Mouse (Mus musculus) neural tube, embryonic 14.5 days (tissue): ENCODE measurements around the gene Dcdc2a. TPM values are rescaled to one million over a fixed set of nuclear protein-coding genes. Genes with fewer than 3 reads are reported as not detected.

ENCODE experiments used
- ATAC-seq: fragments of 200-750 bp; cut with Nextera tagmentation; 2 replicates; pipeline ENCODE4 v1.8.0; 2017; ENCODE audit warnings: low read depth, mild to moderate bottlenecking, moderate TSS enrichment, moderate library complexity
- H3K27ac ChIP-seq: fragments of 300-500 bp; sonication (generic); 2 replicates; pipeline ENCODE4 v1.5.1; 2014; ENCODE audit warnings: low read depth, mild to moderate bottlenecking, control low read depth, low read length, moderate library complexity, mixed read lengths
- H3K27me3 ChIP-seq: fragments of 300-500 bp; sonication (generic); 2 replicates; pipeline ENCODE4 v1.6.1; 2014; ENCODE audit warnings: low read length; ENCODE audit not compliant: control insufficient read depth, insufficient read depth
- H3K36me3 ChIP-seq: fragments of 300-500 bp; sonication (generic); 2 replicates; pipeline ENCODE4 v1.6.1; 2014; ENCODE audit warnings: low read length, mixed read lengths; ENCODE audit not compliant: control insufficient read depth, insufficient read depth
- H3K4me1 ChIP-seq: fragments of 300-500 bp; sonication (generic); 2 replicates; pipeline ENCODE4 v1.6.1; 2014; ENCODE audit warnings: low read length; ENCODE audit not compliant: control insufficient read depth, insufficient read depth
- H3K4me2 ChIP-seq: fragments of 300-500 bp; sonication (generic); 2 replicates; pipeline ENCODE4 v1.6.1; 2014; ENCODE audit warnings: mild to moderate bottlenecking, low read depth, low read length, control low read depth
- H3K4me3 ChIP-seq: fragments of 300-500 bp; sonication (generic); 2 replicates; pipeline ENCODE4 v1.5.1; 2014; ENCODE audit warnings: low read depth, low read length, control low read depth, mixed read lengths
- H3K9ac ChIP-seq: fragments of 300-500 bp; sonication (generic); replicated peaks from 2 replicates; pipeline ENCODE4 v1.6.1; 2014; ENCODE audit warnings: low read depth, mild to moderate bottlenecking, control low read depth, low read length, mixed read lengths
- H3K9me3 ChIP-seq: fragments of 300-500 bp; sonication (generic); 2 replicates; pipeline ENCODE4 v1.6.1; 2016; ENCODE audit warnings: low read length; ENCODE audit not compliant: control insufficient read depth
- WGBS: fragments of 180-500 bp; shearing (Covaris S2); extraction: QIAGEN DNeasy Blood & Tissue Kit; methylation state at CpG from one replicate; pipeline ENCODE4 v1.1.7; 2014; 5-methylcytosine and 5-hydroxymethylcytosine counted together
- polyA plus RNA-seq: library from polyadenylated mRNA; unstranded; fragments of >200 nt; fragmentation: Nextera tagmentation; extraction: Ambion mirVana; gene quantifications from 2 replicates; pipeline ENCODE4 v1.2.1, GENCODE M21; 2014

Dcdc2a gene
- polyA plus RNA-seq, 1 experiment from 2014 or later: 2.0 TPM

GRCm38 (mm10) chr13:25199916-25200315, 144.1 kb downstream of the Dcdc2a start:
- no peak for ATAC-seq
- WGBS: 67% methylated on average over 3 of the region's 3 CpGs

GRCm38 (mm10) chr13:25206950-25207349, 151.1 kb downstream of the Dcdc2a start:
- 90% methylated on average over 5 of the region's 5 CpGs for WGBS
- H3K4me2 ChIP-seq: no peak overlapping the region
- H3K27me3 ChIP-seq: no peaks in the 10 kb centered on the region
- H3K27ac ChIP-seq: no peak overlapping the region
- H3K4me1 ChIP-seq: no peaks in the 10 kb centered on the region
- no peak for ATAC-seq
- H3K9ac ChIP-seq: no peak overlapping the region
- no peak overlapping the region for H3K4me3 ChIP-seq
- H3K9me3 ChIP-seq: no peaks in the 10 kb centered on the region
- H3K36me3 ChIP-seq: no peaks in the 10 kb centered on the region

More at GRCm38 (mm10) chr13:25199916-25200315, 144.1 kb downstream of the Dcdc2a start:
- H3K36me3 ChIP-seq: no peaks in the 10 kb centered on the region
- H3K4me2 ChIP-seq: no peak overlapping the region
- H3K9ac ChIP-seq: no peak overlapping the region
- H3K4me1 ChIP-seq: no peaks in the 10 kb centered on the region
- H3K27me3 ChIP-seq: no peaks in the 10 kb centered on the region
- H3K27ac ChIP-seq: no peak overlapping the region
- no peaks in the 10 kb centered on the region for H3K9me3 ChIP-seq
- no peak overlapping the region for H3K4me3 ChIP-seq

- no peaks in the 10 kb centered on the region for H3K27me3 ChIP-seq
- H3K9me3 ChIP-seq: no peaks in the 10 kb centered on the region
- no peaks in the 10 kb centered on the region for H3K4me1 ChIP-seq
- no peak for ATAC-seq
- no peaks in the 10 kb centered on the region for H3K36me3 ChIP-seq
- H3K4me2 ChIP-seq: no peak overlapping the region
- H3K4me3 ChIP-seq: no peak overlapping the region
- H3K27ac ChIP-seq: no peak overlapping the region
- no peak overlapping the region for H3K9ac ChIP-seq
- WGBS: 90% methylated on average over 1 of the region's 1 CpGs
Measured at GRCm38 (mm10) chr13:25218394-25218793, 162.6 kb downstream of the Dcdc2a start.

GRCm38 (mm10) chr13:25220186-25220787, 164.5 kb downstream of the Dcdc2a start:
- H3K9ac ChIP-seq: no peak overlapping the region
- no peak for ATAC-seq
- H3K4me1 ChIP-seq: no peaks in the 10 kb centered on the region
- 73% methylated on average over 5 of the region's 5 CpGs for WGBS
- no peak overlapping the region for H3K27ac ChIP-seq
- H3K36me3 ChIP-seq: no peaks in the 10 kb centered on the region
- H3K9me3 ChIP-seq: no peaks in the 10 kb centered on the region
- no peak overlapping the region for H3K4me2 ChIP-seq
- no peak overlapping the region for H3K4me3 ChIP-seq
- H3K27me3 ChIP-seq: no peaks in the 10 kb centered on the region

- H3K36me3 ChIP-seq: no peaks in the 10 kb centered on the region
- no peak overlapping the region for H3K27ac ChIP-seq
- ATAC-seq: no peak
- no peak overlapping the region for H3K9ac ChIP-seq
- H3K27me3 ChIP-seq: no peaks in the 10 kb centered on the region
- WGBS: 62% methylated on average over 1 of the region's 1 CpGs
- no peaks in the 10 kb centered on the region for H3K4me1 ChIP-seq
- no peaks in the 10 kb centered on the region for H3K9me3 ChIP-seq
- no peak overlapping the region for H3K4me2 ChIP-seq
- H3K4me3 ChIP-seq: no peak overlapping the region
Measured at GRCm38 (mm10) chr13:25251893-25252292, 196.1 kb downstream of the Dcdc2a start.

GRCm38 (mm10) chr13:25254478-25255263, 198.9 kb downstream of the Dcdc2a start:
- no peaks in the 10 kb centered on the region for H3K4me1 ChIP-seq
- no peak overlapping the region for H3K27ac ChIP-seq
- H3K9me3 ChIP-seq: no peaks in the 10 kb centered on the region
- no peaks in the 10 kb centered on the region for H3K27me3 ChIP-seq
- no peak overlapping the region for H3K9ac ChIP-seq
- no peak overlapping the region for H3K4me3 ChIP-seq
- 81% methylated on average over 9 of the region's 9 CpGs for WGBS
- no peaks in the 10 kb centered on the region for H3K36me3 ChIP-seq
- no peak overlapping the region for H3K4me2 ChIP-seq
- no peak for ATAC-seq

- Histone ChIP-seq H3K36me3 (no peaks in the 10 kb centered on the region), H3K9me3 (no peaks in the 10 kb centered on the region), H3K27me3 (no peaks in the 10 kb centered on the region), H3K4me2 (no peak overlapping the region), H3K9ac (no peak overlapping the region), H3K27ac (no peak overlapping the region), H3K4me1 (no peaks in the 10 kb centered on the region), H3K4me3 (no peak overlapping the region)
- ATAC-seq: peak; percentile 88; the same call in 1 of the 2 replicates
- WGBS: 65% methylated on average over 6 of the region's 6 CpGs
Measured at GRCm38 (mm10) chr13:25257608-25258007, 201.8 kb downstream of the Dcdc2a start.

Other genes starting within 250 kb of the Dcdc2a start
- 47.8 and 51.2 TPM in 2 replicates for gene Acot13, start 224.5 kb upstream of the Dcdc2a start, polyA plus RNA-seq
- gene Tdp2, start 224.3 kb upstream of the Dcdc2a start, polyA plus RNA-seq: 33.9 and 36.0 TPM in 2 replicates
- 6.1 and 7.0 TPM in 2 replicates for gene D130043K22Rik, start 210.9 kb upstream of the Dcdc2a start, polyA plus RNA-seq
- gene Aldh5a1, start 118.3 kb upstream of the Dcdc2a start, polyA plus RNA-seq: 15.4 and 16.3 TPM in 2 replicates
- 2.3 and 3.9 TPM in 2 replicates for gene Gpld1, start 112.9 kb upstream of the Dcdc2a start, polyA plus RNA-seq
- gene Mrs2, start 35.6 kb upstream of the Dcdc2a start, polyA plus RNA-seq: 25.9 and 27.2 TPM in 2 replicates
- gene Nrsn1, start 214.5 kb downstream of the Dcdc2a start, polyA plus RNA-seq: 50.5 and 63.1 TPM in 2 replicates